Mouse (Mus musculus): ENCODE results near the gene Rbmxl2. TPM values are rescaled to one million over a fixed set of nuclear protein-coding genes. Genes with fewer than 3 reads are reported as not detected.

Gene Rbmxl2
- polyA plus RNA-seq, 1 experiment from 2014 or later = not detected

GRCm38 (mm10) chr7:107253355-107253754 is 44.1 kb downstream of the Rbmxl2 start:
- no peaks in the 10 kb centered on the region for H3K36me3 ChIP-seq
- H3K27ac ChIP-seq (replicated peaks) = no peak overlapping the region
- no peak for ATAC-seq (ENCODE audit: low FRiP score, low read depth)
- WGBS = 88% methylated on average over 3 of the region's 3 CpGs
- H3K4me3 ChIP-seq = no peak overlapping the region
- no peak overlapping the region for H3K4me2 ChIP-seq (replicated peaks)
- H3K27me3 ChIP-seq = no peaks in the 10 kb centered on the region
- H3K9me3 ChIP-seq = no peaks in the 10 kb centered on the region
- H3K9ac ChIP-seq (replicated peaks) = no peak overlapping the region
- H3K4me1 ChIP-seq = no peaks in the 10 kb centered on the region

DNA sequence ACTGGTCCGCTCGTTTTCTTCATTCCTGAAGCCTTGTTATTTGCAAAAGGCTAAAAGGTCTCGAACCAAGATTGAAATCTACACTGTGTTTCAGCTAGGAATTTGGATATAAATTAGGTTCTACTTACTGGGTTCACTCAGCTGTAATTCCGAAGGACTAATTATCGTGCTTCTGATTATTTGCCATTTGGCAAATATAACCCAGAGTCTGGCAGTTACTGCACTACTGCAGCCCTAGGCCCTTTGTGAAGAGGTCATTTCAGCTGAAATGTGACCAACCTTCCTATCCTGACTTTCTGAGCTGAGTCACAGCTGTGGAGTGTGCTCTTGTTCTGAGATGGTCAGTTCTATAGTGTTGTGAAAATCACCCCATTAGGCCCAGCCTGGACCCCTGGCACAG is 50.7 kb downstream of the Rbmxl2 start:
- no peaks in the 10 kb centered on the region for H3K4me1 ChIP-seq
- no peak for ATAC-seq (ENCODE audit: low FRiP score, low read depth)
- H3K27me3 ChIP-seq = no peaks in the 10 kb centered on the region
- H3K27ac ChIP-seq (replicated peaks) = no peak overlapping the region
- no peak overlapping the region for H3K4me2 ChIP-seq (replicated peaks)
- H3K36me3 ChIP-seq = no peaks in the 10 kb centered on the region
- H3K4me3 ChIP-seq = no peak overlapping the region
- no peak overlapping the region for H3K9ac ChIP-seq (replicated peaks)
- H3K9me3 ChIP-seq = no peaks in the 10 kb centered on the region
- WGBS = 85% methylated on average over 5 of the region's 5 CpGs

Other genes starting within 250 kb of the Rbmxl2 start
- gene Olfr6, start 245.5 kb upstream of the Rbmxl2 start, polyA plus RNA-seq (2016; fragmentation: Nextera tagmentation; extraction: Ambion mirVana) = not detected in 2 replicates
- gene Olfr711, start 234.0 kb upstream of the Rbmxl2 start, polyA plus RNA-seq (2016; fragmentation: Nextera tagmentation; extraction: Ambion mirVana) = not detected in 2 replicates
- not detected in 2 replicates for gene Olfr2, start 203.4 kb upstream of the Rbmxl2 start, polyA plus RNA-seq (2016; fragmentation: Nextera tagmentation; extraction: Ambion mirVana)
- gene Olfr713, start 178.3 kb upstream of the Rbmxl2 start, polyA plus RNA-seq (2016; fragmentation: Nextera tagmentation; extraction: Ambion mirVana) = not detected in 2 replicates
- gene Olfr714, start 138.5 kb upstream of the Rbmxl2 start, polyA plus RNA-seq (2016; fragmentation: Nextera tagmentation; extraction: Ambion mirVana) = not detected in 2 replicates
- gene Olfr17, start 116.2 kb upstream of the Rbmxl2 start, polyA plus RNA-seq (2016; fragmentation: Nextera tagmentation; extraction: Ambion mirVana) = not detected in 2 replicates
- not detected in 2 replicates for gene Olfr715b, start 99.1 kb upstream of the Rbmxl2 start, polyA plus RNA-seq (2016; fragmentation: Nextera tagmentation; extraction: Ambion mirVana)
- not detected in 2 replicates for gene Olfr715, start 78.4 kb upstream of the Rbmxl2 start, polyA plus RNA-seq (2016; fragmentation: Nextera tagmentation; extraction: Ambion mirVana)
- not detected in 2 replicates for gene Olfr716, start 71.1 kb upstream of the Rbmxl2 start, polyA plus RNA-seq (2016; fragmentation: Nextera tagmentation; extraction: Ambion mirVana)
- not detected in 2 replicates for gene Nlrp14, start 42.5 kb upstream of the Rbmxl2 start, polyA plus RNA-seq (2016; fragmentation: Nextera tagmentation; extraction: Ambion mirVana)
- 4.9 and 5.1 TPM in 2 replicates for gene Syt9, start 161.3 kb downstream of the Rbmxl2 start, polyA plus RNA-seq (2016; fragmentation: Nextera tagmentation; extraction: Ambion mirVana)

Data from midbrain, embryonic 12.5 days (tissue).